Mouse (Mus musculus) left cerebral cortex, postnatal 36 days (tissue): ENCODE measurements at regions not wholly inside any gene's neighbourhood (a gene's known extent, or its start where the extent isn't known, plus 50 kb on each side); places are given as distances from the start of the nearest gene placed in this dataset.
A peak's percentile ranks its signal among the peaks of the same experiment; 100 is the strongest.

ENCODE experiments used
- DNase-seq, 2 experiments: peaks; one replicate each; pipeline ENCODE4 v3.0.0; 2021 to 2022; ENCODE audit warnings: low spot score in 2 of 2, mixed read lengths in 1 of 2
- intact Hi-C: fragments of 180-260 bp; cut with DNase I; formaldehyde crosslinking; loops from one replicate; pipeline ENCODE4 v1.15.1; 2025

DNA sequence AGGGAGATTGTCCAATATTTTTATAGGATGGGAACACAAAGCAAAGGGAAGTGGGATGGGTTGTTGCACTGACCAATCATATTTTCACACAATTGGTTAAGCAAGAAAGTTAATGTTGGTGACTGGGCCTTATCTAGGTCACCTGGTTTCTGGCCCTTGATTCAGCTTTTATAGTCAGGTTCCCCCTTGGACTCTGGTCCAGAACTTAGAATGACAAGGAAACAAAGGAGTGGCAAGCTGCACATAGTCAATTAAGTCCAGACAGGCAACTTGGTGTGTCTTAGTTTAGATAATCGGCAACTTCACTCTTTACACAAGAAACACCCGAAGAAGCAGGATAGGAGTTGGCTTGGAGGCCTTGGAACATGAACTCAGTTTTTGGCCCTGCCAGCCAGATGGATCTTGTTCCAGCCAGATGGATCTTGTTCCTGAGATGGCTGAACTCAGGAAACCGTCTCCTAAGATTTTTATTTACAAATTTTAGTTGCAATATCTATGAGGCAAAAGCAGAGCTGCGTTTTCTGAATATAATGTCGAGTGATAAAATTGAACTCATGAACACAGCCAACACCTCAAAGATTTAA is 212.9 kb upstream of the Gm11042 start:
- intact Hi-C loops = no loop called here

DNA sequence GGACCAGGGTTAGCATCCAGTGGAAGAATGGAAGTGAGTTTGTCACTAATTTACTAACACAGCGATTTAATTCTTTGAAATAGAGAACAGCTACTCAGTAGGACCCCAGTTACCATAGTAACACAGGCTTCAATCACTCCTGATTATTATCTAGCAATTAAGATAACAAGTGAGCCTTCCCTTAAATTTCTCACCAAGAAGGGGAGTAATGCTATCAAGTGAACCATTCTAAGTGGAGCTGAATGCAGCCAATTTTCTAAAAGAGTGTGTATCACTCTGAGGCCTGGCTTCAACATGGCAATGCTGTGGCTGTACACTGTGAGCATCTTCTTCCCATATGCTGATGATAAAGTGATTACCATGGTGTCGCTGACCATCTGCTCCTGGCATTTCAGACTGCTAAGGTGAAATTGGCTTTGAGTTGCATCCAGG is 211.0 kb upstream of the Gm11042 start:
- DNase-seq = no peak
- intact Hi-C loops = no loop called here

More for the DNA sequence above, 212.9 kb upstream of the Gm11042 start:
- DNase-seq = no peak

DNA sequence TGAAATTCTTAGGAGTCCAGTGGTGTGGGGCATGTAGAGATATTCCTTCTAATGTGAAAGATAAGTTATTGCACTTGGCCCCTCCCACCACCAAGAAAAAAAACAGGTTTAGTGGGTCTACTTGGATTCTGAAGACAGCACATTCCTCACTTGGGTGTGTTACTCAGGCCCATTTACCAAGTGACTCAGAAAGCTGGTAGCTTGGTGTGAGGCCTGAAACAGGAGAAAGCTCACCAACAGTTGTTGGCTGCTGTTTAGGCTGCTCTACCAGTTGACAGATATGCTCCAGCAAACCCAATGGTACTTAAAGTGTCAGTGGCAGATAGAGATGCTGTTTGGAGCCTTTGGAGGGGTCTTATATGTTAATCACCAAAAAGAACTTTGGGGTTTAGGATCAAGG is 207.8 kb upstream of the Gm11042 start:
- intact Hi-C loops = no loop called here
- DNase-seq = no peak

DNA sequence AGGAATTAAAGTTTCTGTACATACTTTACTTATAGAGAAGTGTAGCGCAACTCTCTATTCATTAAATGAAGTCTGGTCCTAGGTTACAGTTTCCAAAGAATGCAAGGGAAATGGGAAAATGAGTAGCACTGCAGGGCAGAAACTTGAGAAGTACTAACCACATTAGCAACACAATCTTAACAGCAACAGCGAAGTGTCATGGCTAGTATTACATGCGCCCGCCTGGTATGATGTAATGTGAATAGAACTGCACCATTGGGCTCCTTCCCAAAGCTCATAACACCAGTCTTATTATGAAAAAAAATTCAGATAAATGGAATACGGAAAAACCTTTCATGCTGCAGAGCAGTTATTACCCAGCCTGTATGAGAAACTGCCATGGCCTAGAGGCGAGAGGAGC is 201.8 kb upstream of the Gm11042 start:
- DNase-seq = no peak
- intact Hi-C loops = no loop called here

DNA sequence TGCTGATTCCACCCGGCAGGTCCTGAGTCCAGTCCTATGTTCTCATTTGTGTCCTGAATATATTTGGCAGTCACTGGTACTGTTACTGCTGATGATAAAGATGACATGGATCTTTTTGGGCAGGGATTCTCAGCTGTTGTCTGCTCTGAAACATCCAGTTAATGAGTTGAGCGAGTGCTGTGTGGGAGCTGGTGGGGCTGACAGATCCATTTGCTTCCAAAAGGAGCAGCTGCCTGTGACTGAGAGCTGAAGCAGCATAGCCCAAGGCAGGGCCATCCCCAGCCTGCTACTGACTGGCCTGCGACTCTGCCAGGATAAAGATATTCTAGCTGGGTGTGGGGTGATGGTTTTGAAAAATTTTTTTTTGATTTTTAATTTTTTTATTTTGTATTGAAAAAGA is 200.3 kb upstream of the Gm11042 start:
- intact Hi-C loops = no loop called here
- peak; percentile 25 to 31 for DNase-seq

DNA sequence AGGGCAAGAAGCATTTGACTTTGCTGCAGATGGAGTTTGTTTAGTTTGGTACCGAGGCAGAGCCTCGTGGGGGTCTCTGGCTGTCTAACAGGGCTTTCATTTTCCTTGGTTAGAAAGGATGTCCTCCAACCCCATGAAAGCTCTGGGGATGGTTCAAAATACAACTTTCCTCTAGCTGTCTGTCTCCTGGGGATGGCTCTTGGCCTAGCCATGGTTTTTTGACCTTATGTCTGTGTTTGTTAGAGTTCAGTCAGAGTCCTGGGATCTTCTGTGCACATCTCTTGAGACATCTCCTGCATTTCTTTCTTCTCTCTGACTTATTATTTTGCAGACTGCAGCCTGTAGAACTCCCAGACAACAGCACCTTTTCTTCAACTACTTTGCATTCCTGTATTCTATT is 186.6 kb upstream of the Gm11042 start:
- intact Hi-C loops = no loop called here
- DNase-seq = no peak

DNA sequence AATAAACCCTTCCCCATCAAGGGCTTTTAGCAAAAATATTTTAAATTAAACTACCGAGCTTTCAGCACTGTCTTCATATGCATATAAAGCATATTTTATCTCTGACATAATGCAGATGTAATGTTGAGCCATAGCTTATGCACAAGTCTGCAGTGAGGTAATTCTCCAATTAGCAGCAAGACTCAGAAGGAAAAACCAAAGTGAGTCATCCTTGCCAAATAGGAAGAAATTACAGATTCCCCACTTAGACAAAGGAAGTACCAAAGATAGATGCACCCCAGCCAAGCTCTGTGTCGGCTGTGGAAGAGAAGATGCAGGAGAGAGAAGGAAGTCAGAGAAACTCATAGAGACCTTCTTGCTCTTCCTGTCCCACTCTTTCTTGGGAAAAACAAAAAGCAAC is 161.4 kb upstream of the Gm11042 start:
- DNase-seq = no peak
- intact Hi-C loops = no loop called here

DNA sequence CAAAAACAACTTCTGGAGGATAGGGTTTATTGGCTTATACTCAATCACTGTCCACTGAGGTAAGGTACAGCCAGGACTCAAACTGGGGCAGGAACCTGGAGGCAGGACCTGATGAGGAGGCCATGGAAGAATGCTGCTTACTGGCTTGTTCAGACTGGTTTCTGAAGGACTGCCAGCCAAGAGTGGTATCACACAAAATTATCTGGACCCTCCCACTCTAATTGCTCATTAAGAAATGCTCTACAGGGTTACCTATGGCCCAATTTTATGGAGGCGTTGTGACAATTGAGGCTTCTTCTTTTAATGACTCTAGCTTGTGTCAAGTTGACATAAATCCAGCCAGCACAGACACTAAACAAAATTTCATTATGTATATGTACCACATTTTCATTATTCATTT is 158.5 kb upstream of the Gm11042 start:
- intact Hi-C loops = no loop called here
- DNase-seq = no peak

DNA sequence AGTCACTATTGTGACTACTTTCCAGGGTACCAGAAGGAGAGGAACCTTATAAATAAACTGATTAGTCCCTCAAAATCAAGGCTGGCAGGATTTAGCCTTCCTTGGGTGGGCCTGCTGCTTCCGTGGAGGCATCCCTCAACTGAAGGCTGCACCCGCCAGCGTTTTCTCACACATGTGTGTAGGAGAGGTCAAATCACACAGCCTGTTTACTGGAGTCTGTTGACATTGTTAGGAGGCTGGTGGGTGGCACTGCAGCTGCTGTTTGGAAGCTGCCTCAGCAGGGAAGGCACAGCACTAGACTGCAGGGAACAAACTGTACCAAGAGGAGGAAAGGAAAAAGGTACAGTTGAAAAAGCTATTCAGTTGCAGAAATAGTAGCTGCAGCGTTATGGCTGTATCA is 142.3 kb upstream of the Gm11042 start:
- DNase-seq = peak; percentile 59 to 61
- intact Hi-C loops = no loop called here

DNA sequence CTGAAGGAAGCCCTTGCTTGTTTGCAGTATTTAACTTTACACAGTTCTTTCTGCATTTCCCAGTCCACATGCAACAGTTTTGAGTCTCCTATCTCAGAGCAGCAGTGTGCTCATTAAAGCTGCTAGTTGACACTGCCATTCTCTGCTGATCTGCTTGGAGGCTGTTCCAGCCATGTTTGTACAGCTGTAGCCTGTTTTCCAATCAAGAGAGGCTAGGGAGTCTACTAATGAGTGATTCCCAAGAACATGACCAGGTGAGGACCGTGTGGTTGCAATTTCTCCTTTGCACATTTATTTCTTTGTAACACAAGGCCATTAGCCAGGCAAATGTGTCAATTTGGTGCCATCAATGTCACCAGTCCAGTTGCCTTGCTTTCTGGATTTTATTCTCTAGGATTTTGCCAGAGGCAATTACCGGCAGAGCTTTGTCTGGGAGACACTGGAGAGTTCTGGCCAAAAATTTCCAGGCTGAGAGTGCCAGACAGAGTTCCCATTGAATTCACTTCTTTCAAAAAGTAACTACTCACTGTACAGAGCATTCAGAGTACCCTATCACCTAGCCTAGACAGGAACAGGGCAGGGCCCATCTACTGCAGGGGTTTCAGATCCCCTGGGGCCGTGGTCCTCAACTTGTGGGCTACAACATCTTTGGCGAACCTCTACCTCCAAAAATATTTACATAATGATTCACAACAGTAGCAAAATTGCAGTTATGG is 136.3 kb upstream of the Gm11042 start:
- intact Hi-C loops = no loop called here
- no peak for DNase-seq

DNA sequence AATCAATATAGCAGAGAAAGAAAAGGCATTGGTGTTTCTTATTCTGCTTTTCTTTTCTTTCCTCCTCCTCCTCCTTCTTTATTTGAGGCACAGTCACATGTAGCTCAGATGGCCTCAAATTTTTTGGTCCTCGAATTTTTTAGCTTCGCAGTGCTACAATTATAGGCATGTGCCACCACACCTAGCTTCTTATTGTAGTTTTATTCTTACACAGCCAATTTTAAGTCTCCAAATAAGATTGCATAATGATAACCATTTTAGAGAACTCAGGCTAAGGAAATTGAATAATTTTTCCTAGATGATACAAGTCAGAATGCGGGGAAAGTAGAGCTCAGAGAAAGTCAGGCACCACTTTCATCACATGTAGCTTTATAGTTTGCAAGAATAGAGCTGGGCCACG is 132.1 kb upstream of the Gm11042 start:
- intact Hi-C loops = no loop called here
- DNase-seq = no peak

DNA sequence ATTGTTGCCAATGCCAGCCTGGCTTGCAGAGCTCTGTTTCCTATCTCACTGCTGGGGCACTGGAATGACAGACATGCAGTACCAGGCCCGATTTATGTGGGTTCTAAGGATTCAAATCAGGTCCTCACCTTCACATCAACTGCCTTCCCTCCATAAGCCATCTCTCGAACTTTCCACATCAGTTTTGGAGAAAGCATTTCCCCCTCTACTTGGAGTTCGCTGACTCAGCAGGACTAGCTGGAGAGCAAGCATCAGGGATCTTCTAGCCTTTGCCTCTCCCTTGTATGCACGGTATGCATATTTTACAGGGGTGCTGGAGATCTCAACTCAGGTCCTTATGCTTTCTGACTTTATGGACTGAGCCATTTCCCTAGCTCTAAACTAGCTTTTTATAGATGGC is 118.7 kb upstream of the Gm11042 start:
- DNase-seq = no peak
- intact Hi-C loops = no loop called here

DNA sequence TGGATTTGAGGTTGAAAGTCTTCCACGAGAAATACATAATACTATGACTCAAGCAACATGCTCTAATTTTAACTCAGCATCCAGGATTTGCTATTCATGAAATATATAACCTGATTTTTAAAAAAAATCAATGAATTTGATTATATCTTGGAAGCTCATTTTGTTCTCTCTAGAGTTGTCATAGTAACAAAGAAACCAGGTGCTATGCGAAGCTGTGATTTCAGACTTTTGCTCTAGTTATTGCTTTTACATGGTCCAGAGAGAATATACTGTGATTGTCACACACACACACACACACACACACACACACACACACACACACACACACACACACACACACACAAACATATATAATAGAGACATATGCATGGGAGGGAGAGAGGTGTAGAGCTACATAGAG is 98.5 kb upstream of the Gm11042 start:
- intact Hi-C loops = no loop called here
- DNase-seq = no peak

DNA sequence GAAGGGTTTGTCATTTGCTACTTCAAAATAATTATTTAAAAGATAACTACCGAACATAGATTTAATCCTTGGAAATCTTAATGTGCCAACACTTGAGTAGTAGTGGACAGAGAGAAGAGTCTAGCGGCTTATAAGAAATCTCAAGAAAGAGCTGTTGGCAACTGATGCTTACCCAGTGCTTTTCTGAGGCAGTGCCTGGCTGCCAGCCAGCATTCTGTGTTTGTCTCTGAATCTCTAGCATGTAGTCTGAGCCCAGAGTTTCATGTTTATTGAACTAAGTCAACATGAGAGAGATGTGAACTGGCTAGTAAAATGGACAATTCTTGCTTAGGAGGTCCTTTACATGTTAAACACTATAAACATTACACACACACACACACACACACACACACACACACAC is 94.3 kb upstream of the Gm11042 start:
- intact Hi-C loops = no loop called here
- no peak for DNase-seq

DNA sequence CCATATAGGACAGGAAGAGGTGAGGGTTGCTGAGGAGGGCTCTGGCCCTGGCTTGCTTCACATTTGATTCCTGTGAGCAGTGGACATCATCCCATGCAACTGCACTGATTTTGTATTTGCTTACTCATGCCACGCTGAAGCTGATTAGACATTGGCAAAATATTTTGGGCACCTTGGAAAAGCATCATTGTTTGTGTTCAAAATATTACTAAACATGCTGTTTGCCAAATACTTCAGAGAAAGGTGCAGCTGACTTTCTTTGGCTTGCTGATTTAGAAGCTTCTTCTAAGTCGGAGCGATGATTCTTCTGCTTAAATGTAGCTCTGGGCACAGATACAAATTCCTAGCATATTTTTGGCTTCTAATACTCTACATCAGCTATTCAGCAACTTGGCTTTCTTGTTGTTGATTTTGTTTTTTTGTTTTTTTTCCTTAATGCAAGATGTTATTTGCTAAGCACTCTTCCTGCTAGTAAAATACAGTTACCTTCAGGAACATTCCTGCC is 91.4 kb upstream of the Gm11042 start:
- no peak for DNase-seq
- intact Hi-C loops = no loop called here

DNA sequence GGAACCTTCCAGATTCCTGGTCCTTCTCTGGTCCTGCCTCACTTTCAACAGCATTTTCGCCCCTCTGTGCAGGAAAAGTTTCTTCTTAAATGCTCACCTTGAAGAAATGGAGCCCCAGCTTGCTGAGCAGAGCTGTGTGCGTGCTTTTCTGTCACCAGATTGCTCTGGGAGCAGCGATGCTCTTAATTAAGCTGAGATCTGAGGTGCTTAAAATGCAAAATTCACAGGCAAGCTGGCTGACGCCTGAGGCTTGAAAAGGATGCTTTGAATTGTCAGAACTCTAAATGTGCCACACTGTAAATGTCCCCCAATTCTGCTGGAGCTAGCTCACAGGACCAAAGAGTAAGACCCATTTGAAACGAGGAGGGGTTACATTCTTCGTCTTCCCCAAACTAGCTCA is 73.6 kb upstream of the Gm11042 start:
- DNase-seq = peak; percentile 9 to 25
- intact Hi-C loops = no loop called here
